Mouse (Mus musculus) lung, postnatal 10 days (tissue): Measurements from ENCODE around the gene Gulp1.

Experiments
- DNase-seq: peaks from one replicate; pipeline ENCODE4 v3.0.0; 2021

Gulp1 gene

GRCm38 (mm10) chr1:44551461-44552370 lies at the start of gene Gulp1:
TSS of gene Gulp1 (plus strand) at chr1:44551511.
- DNase-seq = peak; percentile 86

DNA sequence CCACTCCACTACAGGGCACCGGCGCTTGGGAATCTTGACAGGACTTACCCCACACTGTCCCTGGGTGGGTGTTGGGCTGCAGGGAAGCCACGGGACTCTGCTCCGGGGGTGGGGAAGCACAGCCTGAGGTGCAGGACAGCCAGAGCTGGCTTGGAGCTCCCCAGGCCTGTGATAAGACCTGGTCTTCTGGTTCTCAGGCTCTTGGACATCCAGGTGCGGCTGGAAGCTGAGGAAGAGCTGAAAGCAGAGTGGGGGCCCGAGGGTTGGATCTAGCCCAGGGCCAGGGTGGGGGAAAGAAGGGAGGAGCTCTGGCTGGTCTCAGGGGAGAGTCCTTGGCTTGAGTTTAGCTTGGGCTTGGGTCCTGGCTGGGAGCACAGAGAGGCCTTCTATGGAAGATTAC lies 1.1 kb upstream of the Gulp1 start:
- DNase-seq = no peak

GRCm38 (mm10) chr1:44552371-44552841 lies 1.1 kb downstream of the Gulp1 start:
- DNase-seq = peak; percentile 82

DNA sequence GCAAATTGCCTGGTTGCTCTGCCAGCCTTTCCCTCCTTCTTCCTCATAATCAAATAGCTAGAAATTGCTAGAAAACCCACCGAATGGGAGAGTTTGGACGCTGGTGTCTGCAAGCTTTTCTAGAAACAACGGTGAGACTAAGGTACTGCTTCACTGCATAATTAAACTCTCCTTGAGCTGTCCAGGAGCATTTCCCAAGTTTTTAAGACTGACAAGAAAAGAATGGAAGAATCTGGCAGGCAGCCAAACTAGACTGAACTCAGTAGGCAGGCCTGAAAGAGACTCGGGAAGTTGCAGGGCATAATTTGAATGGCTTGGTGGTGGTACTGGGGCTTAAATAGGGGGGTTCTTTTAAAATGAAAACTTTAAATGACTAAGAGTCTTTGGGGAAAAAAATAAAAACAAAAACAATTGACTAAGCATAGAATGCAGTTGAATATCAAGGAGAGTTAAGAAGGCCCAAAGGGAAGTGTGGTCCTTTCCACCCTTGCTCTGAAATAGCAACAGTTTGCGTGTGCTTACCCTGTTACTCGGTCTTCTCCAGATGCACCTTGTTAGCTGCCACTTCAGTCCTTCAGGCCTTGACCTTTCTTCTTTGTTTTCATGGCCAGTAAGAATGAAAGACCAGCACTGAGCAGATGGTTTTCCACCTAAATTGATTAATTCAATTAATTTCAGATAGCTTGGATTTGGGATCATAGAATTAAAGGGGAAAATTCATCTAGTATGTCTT lies 2.0 kb downstream of the Gulp1 start:
- DNase-seq = peak; percentile 70

- DNase-seq = no peak
Observed at GRCm38 (mm10) chr1:44567431-44567830, 16.1 kb downstream of the Gulp1 start.

DNA sequence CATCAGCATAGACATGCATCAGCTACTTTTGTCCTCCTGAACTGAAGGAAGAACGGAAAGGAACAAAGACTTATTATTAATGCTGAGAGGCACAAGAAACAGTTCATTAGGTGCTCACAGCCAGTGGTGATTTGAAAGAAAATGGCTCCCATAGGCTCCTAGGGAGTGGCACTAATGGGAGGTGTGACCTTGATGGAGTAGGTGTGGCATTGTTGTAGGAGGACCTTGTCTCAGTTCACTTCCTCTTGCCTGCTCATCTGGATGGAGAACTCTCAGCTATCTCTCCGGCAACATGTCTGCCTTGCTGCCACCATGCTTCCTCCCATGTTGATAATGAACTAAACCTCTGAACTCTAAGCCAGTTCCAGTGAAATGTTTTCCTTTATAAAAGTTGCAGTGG lies 17.0 kb downstream of the Gulp1 start:
- no peak for DNase-seq

DNA sequence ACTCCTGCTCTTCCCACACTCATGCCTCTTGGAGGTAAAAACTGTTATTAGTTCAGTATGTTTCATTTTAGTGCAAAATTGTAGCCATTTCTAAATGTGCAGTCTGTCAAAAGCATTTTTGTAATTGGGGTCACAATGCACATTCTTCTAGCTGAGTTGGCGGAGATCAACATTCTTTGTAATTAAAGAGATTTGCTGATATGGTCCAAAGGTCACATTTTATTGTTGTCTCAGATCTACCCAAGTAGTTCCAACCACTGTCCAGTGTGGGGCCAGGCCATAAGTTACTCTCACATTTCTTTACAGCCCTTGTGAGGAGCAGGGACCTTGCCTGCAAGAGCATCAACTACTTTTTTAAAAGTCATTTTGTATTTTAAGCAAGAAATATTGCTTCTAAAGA lies 24.7 kb downstream of the Gulp1 start:
- no peak for DNase-seq

- DNase-seq = no peak
Observed at GRCm38 (mm10) chr1:44576610-44577009, 25.3 kb downstream of the Gulp1 start.

GRCm38 (mm10) chr1:44580390-44580789 lies 29.1 kb downstream of the Gulp1 start:
- DNase-seq = no peak

DNA sequence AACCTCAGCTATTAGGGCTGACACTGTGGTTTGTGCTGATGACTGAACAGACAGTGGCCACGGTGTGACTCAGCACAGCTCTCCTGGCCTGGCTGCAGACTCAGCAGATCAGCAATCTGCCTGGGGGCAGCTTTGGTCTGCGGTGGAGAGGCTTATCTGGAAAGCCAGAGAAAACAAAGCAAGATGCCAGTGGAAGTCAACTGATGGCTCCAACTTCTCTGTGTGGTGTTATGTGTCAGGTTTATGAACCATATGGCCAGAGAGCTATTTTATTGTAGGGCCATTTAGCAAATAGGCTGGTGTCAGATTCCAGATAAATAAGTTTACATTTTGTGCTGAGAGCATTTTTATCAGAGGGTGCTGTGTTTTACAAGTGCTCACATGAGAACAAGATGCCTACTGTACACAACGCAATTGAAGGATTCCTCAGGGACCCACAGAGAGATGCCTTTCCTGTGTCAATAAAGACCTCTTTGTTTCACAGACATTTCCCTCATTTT lies 33.6 kb downstream of the Gulp1 start:
- DNase-seq = peak; percentile 4

DNA sequence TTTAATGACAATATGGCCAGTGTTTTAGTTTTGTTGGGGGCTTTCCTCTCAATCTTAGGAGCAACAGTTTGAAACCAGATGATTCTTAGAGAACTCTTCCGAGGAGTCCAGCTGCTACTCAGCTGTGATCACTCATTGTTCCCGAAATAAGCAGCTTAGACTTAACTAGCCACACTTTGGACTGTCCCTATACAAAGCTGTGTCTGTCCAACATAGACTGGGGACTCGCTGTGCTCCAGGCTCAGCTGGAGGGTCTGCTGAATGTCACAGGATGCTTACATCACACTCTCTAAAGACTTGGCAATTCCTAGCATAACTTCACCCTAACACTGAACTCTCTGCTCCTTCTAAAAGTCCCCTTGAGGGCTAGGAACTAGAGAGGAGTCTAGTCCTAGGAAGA lies 40.4 kb downstream of the Gulp1 start:
- DNase-seq = peak; percentile 53

DNA sequence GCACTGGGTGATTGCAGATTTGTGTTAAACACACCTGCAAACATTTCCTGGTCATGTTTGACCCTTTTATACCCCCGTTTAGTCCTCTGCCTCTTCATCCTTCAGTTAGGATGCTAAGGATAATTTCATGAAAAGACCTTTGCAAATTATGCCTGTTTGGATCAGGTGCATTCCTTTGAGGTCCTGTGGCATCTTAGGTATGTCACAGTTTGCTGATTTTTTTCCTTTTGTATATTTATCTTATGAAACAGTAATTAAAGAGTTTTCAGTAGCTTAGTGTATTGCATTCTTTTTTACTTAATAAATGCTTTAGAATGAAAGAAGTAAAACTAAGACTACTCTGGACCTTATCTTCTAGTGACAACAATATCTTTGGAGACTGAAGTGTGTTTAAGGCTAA lies 41.8 kb downstream of the Gulp1 start:
- DNase-seq = no peak

DNA sequence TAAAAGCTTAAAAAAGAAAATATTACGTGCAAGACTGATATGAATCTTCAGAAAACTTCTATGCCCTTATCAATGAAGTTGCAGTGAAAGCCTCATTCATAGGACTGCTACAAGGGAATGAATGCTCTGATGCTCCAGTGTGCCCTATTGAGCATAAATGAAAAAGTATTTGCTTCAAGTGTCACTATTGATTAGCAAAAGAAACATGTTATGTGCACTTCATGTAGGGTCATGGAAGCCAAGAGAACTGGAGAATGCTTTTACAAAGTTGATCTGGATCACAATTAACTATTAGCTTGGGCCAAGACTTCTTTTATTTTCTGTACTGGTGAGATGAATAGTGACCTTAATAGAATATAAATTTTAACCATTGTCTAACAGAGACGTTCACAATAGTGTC lies 47.0 kb downstream of the Gulp1 start:
- no peak for DNase-seq

DNA sequence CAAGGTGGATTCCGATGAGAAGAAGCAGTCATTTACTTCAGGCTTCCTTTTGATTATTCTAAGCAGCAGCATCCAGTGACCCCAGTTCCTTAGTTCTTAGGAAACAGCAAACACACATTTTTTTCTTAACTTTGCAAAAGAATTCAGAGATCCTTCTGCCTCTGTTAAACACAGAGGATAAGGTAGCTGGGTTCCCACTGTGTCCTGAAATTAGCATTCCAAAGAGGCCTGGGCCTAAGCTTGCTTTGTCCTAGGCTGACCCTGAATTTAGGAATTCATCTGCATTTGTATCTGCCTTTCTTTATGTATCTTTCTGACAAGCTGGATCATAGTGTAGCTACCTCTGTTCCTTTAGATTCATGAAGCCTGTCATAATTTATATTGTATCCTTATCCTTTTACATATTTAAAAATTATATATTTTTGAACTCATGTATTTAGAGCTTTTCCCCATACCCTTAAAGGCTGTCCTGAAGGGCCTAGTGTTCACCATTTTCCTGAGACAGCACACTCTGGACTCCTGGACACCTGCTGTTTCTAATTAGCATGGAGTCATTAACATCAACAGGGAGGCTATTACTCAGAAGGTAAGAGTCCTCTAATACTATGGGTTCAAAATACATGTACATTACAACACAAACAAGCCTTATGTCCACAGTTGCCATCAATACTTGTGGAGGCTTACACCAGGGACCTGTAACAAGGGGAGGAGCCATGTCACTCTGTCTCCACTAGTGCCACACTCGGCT lies 62.2 kb downstream of the Gulp1 start:
- no peak for DNase-seq

GRCm38 (mm10) chr1:44618751-44619150 lies 67.4 kb downstream of the Gulp1 start:
- DNase-seq = no peak

GRCm38 (mm10) chr1:44634481-44634880 lies 83.2 kb downstream of the Gulp1 start:
- DNase-seq = no peak

DNA sequence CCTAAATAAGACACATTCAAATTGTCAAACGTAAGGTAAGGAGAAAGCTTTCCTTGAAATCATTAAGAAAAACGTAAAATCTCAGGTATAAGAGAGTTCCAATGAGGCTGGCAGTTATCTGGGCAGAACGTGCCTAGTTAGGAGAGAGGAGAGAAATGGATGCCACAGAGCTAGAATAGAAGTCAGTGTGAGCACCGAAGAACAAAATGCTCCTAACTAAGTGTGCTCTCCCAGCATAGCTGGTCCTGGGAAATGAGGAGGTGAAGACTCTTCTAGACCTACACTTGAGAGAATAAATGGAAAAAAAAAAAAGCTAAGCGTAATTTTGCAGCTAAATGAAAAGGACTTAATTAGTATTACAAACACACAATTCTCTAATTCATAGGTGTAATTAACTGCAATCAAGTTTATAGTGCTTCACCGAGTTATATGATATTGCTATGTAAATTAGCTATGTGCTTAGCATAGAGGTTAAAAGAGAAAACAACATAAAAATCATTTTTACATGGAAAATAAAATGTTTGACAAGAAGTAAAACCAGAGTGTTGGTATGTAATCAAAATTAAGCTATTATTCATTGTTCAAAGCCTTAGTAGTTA lies 94.5 kb downstream of the Gulp1 start:
- no peak for DNase-seq

- no peak for DNase-seq
Observed at GRCm38 (mm10) chr1:44678974-44679373, 127.7 kb downstream of the Gulp1 start.

DNA sequence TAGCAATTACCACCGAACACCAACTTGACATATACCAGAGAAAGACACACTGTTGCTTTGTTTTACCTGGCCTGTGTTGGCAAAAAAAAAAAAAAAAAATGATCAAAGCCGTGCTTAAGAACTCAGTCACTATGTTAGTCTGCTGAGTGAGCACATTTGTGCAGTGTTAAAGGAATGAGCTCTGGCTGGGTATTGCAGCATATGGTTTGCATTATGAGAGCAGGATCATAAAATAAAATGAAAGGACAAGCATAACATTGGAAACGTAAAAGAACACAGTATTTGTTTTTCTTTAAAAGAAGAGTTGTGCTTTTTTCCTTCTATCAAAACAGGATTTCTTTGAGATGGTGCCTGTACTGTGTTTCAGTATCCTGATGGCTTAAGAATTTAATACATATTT lies 128.1 kb downstream of the Gulp1 start:
- no peak for DNase-seq

DNA sequence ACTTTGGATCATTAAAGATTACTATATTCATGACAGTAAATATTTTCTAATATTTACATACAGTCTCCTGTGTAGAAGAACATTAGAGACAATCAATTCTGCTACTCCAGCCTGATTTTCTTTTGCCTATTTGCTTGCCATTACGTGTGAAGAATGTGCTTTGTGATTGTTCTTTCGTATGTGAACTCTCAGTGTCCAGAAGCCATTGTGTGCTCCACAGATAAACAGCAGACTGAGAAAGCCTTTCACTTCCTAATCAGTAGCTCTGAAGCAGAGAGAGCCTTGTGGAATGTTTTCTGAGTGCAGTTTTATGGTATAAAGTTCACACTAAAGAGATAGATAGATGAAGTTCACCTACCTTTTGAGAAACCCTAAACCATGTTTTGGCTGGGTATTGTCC lies 131.2 kb downstream of the Gulp1 start:
- no peak for DNase-seq

- no peak for DNase-seq
Observed at GRCm38 (mm10) chr1:44683723-44684122, 132.4 kb downstream of the Gulp1 start.

- no peak for DNase-seq
Observed at GRCm38 (mm10) chr1:44720785-44721410, 169.6 kb downstream of the Gulp1 start.
